ENCODE assay signal across 8 mouse cellular contexts in the genomic region with DNA sequence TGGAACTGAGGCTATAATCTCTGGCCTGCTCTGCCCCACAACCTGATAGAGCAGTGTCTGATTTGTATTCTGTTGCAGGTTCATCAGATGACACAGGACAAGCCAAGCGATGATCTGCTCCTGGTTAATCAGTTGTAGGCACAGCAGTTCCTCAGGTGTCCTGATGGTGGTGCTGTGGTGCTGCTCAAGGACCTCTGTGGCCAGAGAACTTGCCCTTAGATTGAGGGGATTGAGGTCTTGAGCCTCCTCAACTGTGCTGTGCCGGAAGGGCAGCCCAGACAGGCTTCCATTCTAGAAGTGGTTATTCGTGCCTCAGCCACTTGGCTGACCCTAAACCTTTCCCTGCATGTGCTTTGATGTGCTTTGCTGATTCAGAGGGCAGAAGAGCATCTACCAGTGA. TPM values are rescaled to one million over a fixed set of nuclear protein-coding genes. Genes with fewer than 3 reads are reported as not detected.
DNase-seq lines count a peak whose midpoint lies in the region; ATAC-seq and TF ChIP-seq lines count a peak whose summit lies in the region.

No protein-coding gene starts in this region.

- peak; percentile 58 for DNase-seq in CH12.LX (ENCODE audit: extremely low read depth)
- peak; percentile 83 for DNase-seq in adrenal gland, postnatal 14 days
- peak; percentile 77 for DNase-seq in embryonic facial prominence, embryonic 11.5 days (ENCODE audit: low spot score)
- peak; percentile 83 for DNase-seq in kidney, postnatal 10 days
- peak; percentile 51 for DNase-seq in liver, embryonic 11.5 days (ENCODE audit: low spot score)
- peak; percentile 72 for DNase-seq in neural tube, embryonic 11.5 days (ENCODE audit: low spot score)
- DNase-seq in thymus, adult 18-20 months, result peak; percentile 46 to 65

- dilution Hi-C loops in CH12.LX (cut with MboI; ENCODE audit: extremely low pct_ligation_motif_present, extremely low pct_unique_long_range_greater_than_20kb, low sequenced_read_pairs), result no loop called here

- no peak overlapping the region for H3K4me2 ChIP-seq in CH12.LX (ENCODE audit: insufficient read depth, low read depth, poor library complexity, severe bottlenecking)
- H3K4me2 ChIP-seq in embryonic facial prominence, embryonic 11.5 days (ENCODE audit: low read depth, low read length), result no peak overlapping the region
- no peak overlapping the region for H3K4me2 ChIP-seq in heart, embryonic 12.5 days
- H3K4me2 ChIP-seq in liver, embryonic 11.5 days, result no peak overlapping the region
- H3K4me2 ChIP-seq in neural tube, embryonic 11.5 days (ENCODE audit: low read depth), result no peak overlapping the region

- peak; percentile 92 for TF ChIP-seq RAD21 in CH12.LX (IDR thresholded peaks at IDR 0.05; ENCODE audit: low read depth, low read length)

- no peaks in the 10 kb centered on the region for H3K27me3 ChIP-seq in CH12.LX (replicated peaks)
- H3K27me3 ChIP-seq in embryonic facial prominence, embryonic 11.5 days (ENCODE audit: control insufficient read depth, insufficient read depth, low read length), result no peaks in the 10 kb centered on the region
- peaks cover 22% of the 10 kb centered on the region for H3K27me3 ChIP-seq in heart, embryonic 12.5 days (replicated peaks)
- no peaks in the 10 kb centered on the region for H3K27me3 ChIP-seq in liver, embryonic 11.5 days (replicated peaks; ENCODE audit: control insufficient read depth, insufficient read depth, low read length)
- H3K27me3 ChIP-seq in neural tube, embryonic 11.5 days (ENCODE audit: control insufficient read depth, insufficient read depth, low read length), result no peaks in the 10 kb centered on the region

- peaks cover 0 to 3% of the 10 kb centered on the region in 2 experiments; a peak in 1 of 4 replicates for H3K4me1 ChIP-seq in CH12.LX (ENCODE audit: control insufficient read depth in 1 of 2, insufficient read depth in 2 of 2)
- H3K4me1 ChIP-seq in embryonic facial prominence, embryonic 11.5 days (ENCODE audit: control insufficient read depth, insufficient read depth, low read length), result no peaks in the 10 kb centered on the region
- H3K4me1 ChIP-seq in heart, embryonic 12.5 days (replicated peaks), result peaks cover 6% of the 10 kb centered on the region; the same call in 1 of the 2 replicates
- 0 out of 2 replicates have a peak, but pooled peaks cover 3% of the 10 kb centered on the region for H3K4me1 ChIP-seq in liver, embryonic 11.5 days (replicated peaks; ENCODE audit: control insufficient read depth, insufficient read depth, low read length)
- H3K4me1 ChIP-seq in neural tube, embryonic 11.5 days (ENCODE audit: control insufficient read depth, insufficient read depth, low read length), result no peaks in the 10 kb centered on the region

- in situ Hi-C loops in CH12.LX (cut with MboI; ENCODE audit: low pct_ligation_motif_present, low pct_unique_long_range_greater_than_20kb, low sequenced_read_pairs), result loop anchor here (5.0 kb wide), 1 partner anchor 295 kb away; no protein-coding TSS in a partner anchor

- H3K79me2 ChIP-seq in CH12.LX (replicated peaks; ENCODE audit: control insufficient read depth, extremely low read depth, insufficient read depth, poor library complexity, severe bottlenecking), result no peaks in the 10 kb centered on the region

- no peak for TF ChIP-seq POLR2A in CH12.LX (IDR thresholded peaks at IDR 0.05; ENCODE audit: low read depth, low read length)

- no peak overlapping the region for H3K9ac ChIP-seq in CH12.LX (ENCODE audit: insufficient read depth, low read depth)
- no peak overlapping the region for H3K9ac ChIP-seq in embryonic facial prominence, embryonic 11.5 days (replicated peaks; ENCODE audit: low read length)
- no peak overlapping the region for H3K9ac ChIP-seq in heart, embryonic 12.5 days
- H3K9ac ChIP-seq in liver, embryonic 11.5 days (ENCODE audit: low read depth, low read length), result no peak overlapping the region
- no peak overlapping the region for H3K9ac ChIP-seq in neural tube, embryonic 11.5 days (ENCODE audit: low read length)

- 0 out of 2 replicates have a peak, but pooled peaks have one; percentile 67 for ATAC-seq in embryonic facial prominence, embryonic 11.5 days (replicated peaks; ENCODE audit: insufficient number of reproducible peaks, low FRiP score, low TSS enrichment, low read depth)
- ATAC-seq in heart, embryonic 12.5 days (ENCODE audit: insufficient number of reproducible peaks, low FRiP score), result peak; percentile 75
- ATAC-seq in liver, embryonic 11.5 days (replicated peaks; ENCODE audit: low FRiP score), result 0 out of 2 replicates have a peak, but pooled peaks have one; percentile 41
- ATAC-seq in neural tube, embryonic 11.5 days (ENCODE audit: insufficient read depth, low FRiP score, low TSS enrichment), result no peak

- H3K9me3 ChIP-seq in CH12.LX (replicated peaks; ENCODE audit: low read length), result no peaks in the 10 kb centered on the region
- no peaks in the 10 kb centered on the region for H3K9me3 ChIP-seq in embryonic facial prominence, embryonic 11.5 days (replicated peaks; ENCODE audit: control insufficient read depth, low read length)
- no peaks in the 10 kb centered on the region for H3K9me3 ChIP-seq in heart, embryonic 12.5 days (replicated peaks)
- H3K9me3 ChIP-seq in liver, embryonic 11.5 days (ENCODE audit: control insufficient read depth, low read length), result no peaks in the 10 kb centered on the region
- no peaks in the 10 kb centered on the region for H3K9me3 ChIP-seq in neural tube, embryonic 11.5 days (ENCODE audit: control insufficient read depth, low read length)

- no peak overlapping the region for H3K4me3 ChIP-seq in CH12.LX (replicated peaks in 1 of 3; ENCODE audit: low read depth in 2 of 3, low read length in 2 of 3, poor library complexity in 1 of 3)
- no peak overlapping the region for H3K4me3 ChIP-seq in embryonic facial prominence, embryonic 11.5 days (ENCODE audit: low read depth, low read length)
- no peak overlapping the region for H3K4me3 ChIP-seq in heart, embryonic 12.5 days
- no peak overlapping the region for H3K4me3 ChIP-seq in liver, embryonic 11.5 days (ENCODE audit: low read depth, low read length)
- no peak overlapping the region for H3K4me3 ChIP-seq in neural tube, embryonic 11.5 days (ENCODE audit: low read depth, low read length)

- no peak overlapping the region for H3K27ac ChIP-seq in CH12.LX (ENCODE audit: insufficient read depth, low read depth)
- no peak overlapping the region for H3K27ac ChIP-seq in embryonic facial prominence, embryonic 11.5 days (replicated peaks; ENCODE audit: low read depth, low read length)
- no peak overlapping the region for H3K27ac ChIP-seq in heart, embryonic 12.5 days (ENCODE audit: poor library complexity, severe bottlenecking)
- no peak overlapping the region for H3K27ac ChIP-seq in liver, embryonic 11.5 days (ENCODE audit: low read depth, low read length)
- no peak overlapping the region for H3K27ac ChIP-seq in neural tube, embryonic 11.5 days (ENCODE audit: low read depth, low read length)

- H3K36me3 ChIP-seq in CH12.LX (replicated peaks in 1 of 2; ENCODE audit: control insufficient read depth in 1 of 2, insufficient read depth in 1 of 2, low read length in 1 of 2), result peaks cover 15 to 53% of the 10 kb centered on the region in 2 experiments
- no peaks in the 10 kb centered on the region for H3K36me3 ChIP-seq in embryonic facial prominence, embryonic 11.5 days (replicated peaks; ENCODE audit: control insufficient read depth, insufficient read depth, low read depth, low read length)
- H3K36me3 ChIP-seq in heart, embryonic 12.5 days, result peaks cover 18% of the 10 kb centered on the region
- H3K36me3 ChIP-seq in liver, embryonic 11.5 days (ENCODE audit: control insufficient read depth, insufficient read depth, low read length), result peaks cover 4% of the 10 kb centered on the region
- peaks cover 3% of the 10 kb centered on the region; the same call in 1 of the 2 replicates for H3K36me3 ChIP-seq in neural tube, embryonic 11.5 days (ENCODE audit: control insufficient read depth, insufficient read depth, low read length)

- peak; percentile 83 to 97 for TF ChIP-seq CTCF in CH12.LX (conservative IDR thresholded peaks at IDR 0.05 in 1 of 2, IDR thresholded peaks at IDR 0.05 in 1 of 2; ENCODE audit: low read depth in 2 of 2, low read length in 2 of 2)

- TF ChIP-seq EP300 in CH12.LX (IDR thresholded peaks at IDR 0.05; ENCODE audit: low read length), result no peak

- WGBS in embryonic facial prominence, embryonic 11.5 days, result 23% methylated on average over 3 of the region's 3 CpGs
- WGBS in heart, embryonic 12.5 days, result 23% methylated on average over 3 of the region's 3 CpGs
- WGBS in liver, embryonic 11.5 days, result 34% methylated on average over 3 of the region's 3 CpGs
- 18% methylated on average over 3 of the region's 3 CpGs for WGBS in neural tube, embryonic 11.5 days

TF ChIP-seq in CH12.LX, 34 proteins besides CTCF, POLR2A, EP300 and RAD21 (continues in another document):
- TF ChIP-seq NELFE (IDR thresholded peaks at IDR 0.05; ENCODE audit: low read depth, low read length) (peak; percentile 2; the same call in 1 of the 2 replicates), MEF2A (IDR thresholded peaks at IDR 0.05; ENCODE audit: borderline replicate concordance, low read depth, low read length) (no peak), JUN (IDR thresholded peaks at IDR 0.05; ENCODE audit: insufficient read depth, low read depth, low read length) (no peak), TBP (conservative IDR thresholded peaks at IDR 0.05; ENCODE audit: low read depth, low read length) (no peak), USF2 (conservative IDR thresholded peaks at IDR 0.05; ENCODE audit: low read depth, low read length) (no peak), ZMIZ1 (IDR thresholded peaks at IDR 0.05; ENCODE audit: low read depth, low read length) (no peak)

RNA-seq across cellular contexts. Expression of a gene that starts 30.8 kb away (rescaled TPM):
- total RNA-seq in CH12.LX (2012; rRNA removed) (26.4 and 33.7 TPM in 2 replicates), CH12.LX (2014; rRNA removed) (32.4 and 33.9 TPM in 2 replicates)
- 22.7 and 27.9 TPM in 2 replicates for polyA plus RNA-seq in CH12.LX (2012; ENCODE audit: insufficient read length, low read depth)
- 12.5 and 13.7 TPM in 2 replicates for total RNA-seq in adrenal gland, postnatal 14 days (2021)
- polyA plus RNA-seq in embryonic facial prominence, embryonic 11.5 days (2014; fragmentation: Nextera tagmentation; extraction: Ambion mirVana), result 6.7 and 7.2 TPM in 2 replicates
- 5.6 TPM in 2 replicates for polyA plus RNA-seq in heart, embryonic 12.5 days (2016; fragmentation: Nextera tagmentation; extraction: Ambion mirVana)
- 11.0 and 13.7 TPM in 2 replicates for polyA plus RNA-seq in liver, embryonic 11.5 days (2014; fragmentation: Nextera tagmentation; extraction: Ambion mirVana)
- polyA plus RNA-seq in neural tube, embryonic 11.5 days (2014; fragmentation: Nextera tagmentation; extraction: Ambion mirVana), result 7.9 and 9.7 TPM in 2 replicates

RNA-seq across cellular contexts. Expression of a gene that starts 30.9 kb away (rescaled TPM):
- 54.2 and 62.2 TPM in 2 replicates for total RNA-seq in CH12.LX (2012; rRNA removed)
- 68.1 and 75.8 TPM in 2 replicates for total RNA-seq in CH12.LX (2014; rRNA removed)
- 53.9 and 63.0 TPM in 2 replicates for polyA plus RNA-seq in CH12.LX (2012; ENCODE audit: insufficient read length, low read depth)
- total RNA-seq in adrenal gland, postnatal 14 days (2021), result 25.4 and 27.7 TPM in 2 replicates
- polyA plus RNA-seq in embryonic facial prominence, embryonic 11.5 days (2014; fragmentation: Nextera tagmentation; extraction: Ambion mirVana), result 45.1 TPM in 2 replicates
- 31.2 and 32.2 TPM in 2 replicates for polyA plus RNA-seq in heart, embryonic 12.5 days (2016; fragmentation: Nextera tagmentation; extraction: Ambion mirVana)
- polyA plus RNA-seq in liver, embryonic 11.5 days (2014; fragmentation: Nextera tagmentation; extraction: Ambion mirVana), result 62.5 and 67.4 TPM in 2 replicates
- polyA plus RNA-seq in neural tube, embryonic 11.5 days (2014; fragmentation: Nextera tagmentation; extraction: Ambion mirVana), result 43.2 and 45.6 TPM in 2 replicates
